Mouse (Mus musculus) layer of hippocampus, adult 11-12 months (tissue): ENCODE data around the gene Oog1.
"Not testable (repeated sequence)": the region's sequence is repeated elsewhere in the genome, so short reads cannot be mapped to it uniquely, and the experiment has no call there.

ENCODE experiments used
- DNase-seq: peaks from one replicate; pipeline ENCODE4 v3.0.0; 2022; ENCODE audit warnings: low spot score

Gene Oog1

GRCm38 (mm10) chr12:87602388-87602787, at the start of gene Oog1:
Gene Oog1, plus strand, starts transcription at chr12:87602688.
- DNase-seq, result not testable (repeated sequence)

- not testable (repeated sequence) for DNase-seq
Measured at GRCm38 (mm10) chr12:87601388-87601787, 1.1 kb upstream of the Oog1 start.

- not testable (repeated sequence) for DNase-seq
Measured at GRCm38 (mm10) chr12:87618569-87618968, 16.1 kb downstream of the Oog1 start, which contains the start of gene Gm4027. Gene Gm4027, plus strand, starts transcription at chr12:87618869.

GRCm38 (mm10) chr12:87644520-87644919, 42.0 kb downstream of the Oog1 start, which contains the start of gene Gm16381:
Gene Gm16381, minus strand, starts transcription at chr12:87644620.
- not testable (repeated sequence) for DNase-seq

- DNase-seq, result not testable (repeated sequence)
Measured at GRCm38 (mm10) chr12:87652916-87653703, 50.6 kb downstream of the Oog1 start.
